Mouse (Mus musculus) kidney, adult 11 months (tissue): ENCODE results near the gene Mapk8ip2.

Experiments used
- DNase-seq: peaks from one replicate; pipeline ENCODE4 v3.0.0; 2022

The Mapk8ip2 gene

GRCm38 (mm10) chr15:89454857-89455256 is 1.1 kb downstream of the Mapk8ip2 start:
- no peak for DNase-seq

DNA sequence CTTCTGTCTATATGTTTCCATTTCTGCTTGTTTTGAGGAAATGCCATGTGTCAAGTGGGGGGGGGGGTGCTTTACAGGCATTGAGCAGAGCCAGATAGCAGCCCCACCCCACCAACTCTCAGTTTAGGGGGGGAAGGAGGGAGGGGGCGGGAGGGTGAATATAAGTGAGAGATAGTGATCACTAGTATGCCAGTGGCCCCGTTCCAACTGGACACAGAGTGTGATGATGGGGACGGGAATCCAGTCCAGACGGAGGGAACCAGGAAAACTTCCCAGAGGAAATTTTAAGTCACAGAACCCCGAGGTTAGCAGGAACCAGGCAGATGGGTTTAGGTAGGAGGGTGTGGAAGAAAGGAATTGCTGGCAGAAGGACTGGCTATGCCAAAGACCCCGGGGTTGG is 1.9 kb downstream of the Mapk8ip2 start:
- DNase-seq, result no peak

- no peak for DNase-seq
Measured at GRCm38 (mm10) chr15:89458942-89459341, 5.2 kb downstream of the Mapk8ip2 start.

GRCm38 (mm10) chr15:89459821-89460220 is 6.1 kb downstream of the Mapk8ip2 start:
- no peak for DNase-seq

GRCm38 (mm10) chr15:89460298-89460697 is 6.6 kb downstream of the Mapk8ip2 start:
- no peak for DNase-seq

DNA sequence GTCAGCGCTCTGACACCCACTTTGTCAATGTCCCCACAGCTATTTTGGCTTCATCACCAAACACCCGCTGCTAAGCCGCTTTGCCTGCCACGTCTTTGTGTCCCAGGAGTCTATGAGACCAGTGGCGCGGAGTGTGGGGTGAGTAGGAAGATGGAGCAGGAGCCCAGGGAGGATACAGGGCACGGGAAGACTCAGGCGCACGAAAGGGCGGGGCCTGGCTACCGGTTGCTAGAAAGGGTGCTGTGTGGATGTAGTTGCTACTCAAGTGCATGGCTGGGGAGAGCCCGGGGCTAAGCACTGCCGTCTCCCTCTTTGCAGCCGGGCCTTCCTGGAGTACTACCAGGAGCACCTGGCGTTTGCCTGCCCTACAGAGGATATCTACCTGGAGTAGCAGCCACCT is 7.6 kb downstream of the Mapk8ip2 start:
- no peak for DNase-seq

- no peak for DNase-seq
Measured at GRCm38 (mm10) chr15:89462176-89462575, 8.5 kb downstream of the Mapk8ip2 start.

GRCm38 (mm10) chr15:89463334-89464235 is 9.9 kb downstream of the Mapk8ip2 start:
- DNase-seq, result no peak

DNA sequence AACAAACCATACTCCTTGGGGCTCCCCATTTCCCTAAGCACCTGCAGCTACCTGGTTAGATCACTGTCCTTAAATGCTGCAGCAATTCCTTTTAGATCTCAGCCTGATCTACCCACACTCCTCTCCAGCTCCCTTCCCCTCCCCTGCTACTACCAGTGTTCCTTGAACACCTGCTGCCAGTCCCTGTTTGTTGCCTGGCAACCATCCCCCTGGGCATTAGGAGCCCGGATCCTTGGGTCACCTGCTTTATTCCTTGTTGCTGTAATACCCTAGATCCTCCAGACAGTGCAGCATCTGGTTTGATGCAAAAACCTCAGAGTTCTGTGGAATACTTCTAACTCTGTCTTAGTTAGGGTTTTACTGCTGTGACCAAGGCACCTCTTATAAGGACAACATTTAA is 11.3 kb downstream of the Mapk8ip2 start:
- DNase-seq, result no peak

- DNase-seq, result no peak
Measured at GRCm38 (mm10) chr15:89468577-89468976, 14.9 kb downstream of the Mapk8ip2 start.

DNA sequence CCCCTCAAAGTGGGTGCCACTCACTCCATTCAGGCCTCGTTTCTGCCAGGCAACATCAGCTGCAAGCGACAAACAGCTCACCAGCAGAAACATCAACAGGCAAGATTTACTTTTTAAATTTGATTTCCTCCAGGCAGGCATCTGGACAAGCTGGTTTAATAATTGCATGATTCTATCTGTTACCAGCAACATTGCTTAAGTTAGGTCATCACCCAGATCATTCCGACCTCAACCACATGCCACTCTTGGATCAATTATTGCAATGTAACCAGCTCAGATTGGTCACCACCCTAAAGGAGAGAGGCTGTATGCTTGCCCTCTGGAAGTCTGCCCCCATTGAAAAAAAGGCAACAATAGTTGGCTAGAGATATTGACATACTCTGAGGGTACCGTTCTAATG is 17.8 kb downstream of the Mapk8ip2 start:
- no peak for DNase-seq

- DNase-seq, result no peak
Measured at GRCm38 (mm10) chr15:89473370-89473769, 19.7 kb downstream of the Mapk8ip2 start.

GRCm38 (mm10) chr15:89473921-89474320 is 20.2 kb downstream of the Mapk8ip2 start:
- DNase-seq, result no peak

DNA sequence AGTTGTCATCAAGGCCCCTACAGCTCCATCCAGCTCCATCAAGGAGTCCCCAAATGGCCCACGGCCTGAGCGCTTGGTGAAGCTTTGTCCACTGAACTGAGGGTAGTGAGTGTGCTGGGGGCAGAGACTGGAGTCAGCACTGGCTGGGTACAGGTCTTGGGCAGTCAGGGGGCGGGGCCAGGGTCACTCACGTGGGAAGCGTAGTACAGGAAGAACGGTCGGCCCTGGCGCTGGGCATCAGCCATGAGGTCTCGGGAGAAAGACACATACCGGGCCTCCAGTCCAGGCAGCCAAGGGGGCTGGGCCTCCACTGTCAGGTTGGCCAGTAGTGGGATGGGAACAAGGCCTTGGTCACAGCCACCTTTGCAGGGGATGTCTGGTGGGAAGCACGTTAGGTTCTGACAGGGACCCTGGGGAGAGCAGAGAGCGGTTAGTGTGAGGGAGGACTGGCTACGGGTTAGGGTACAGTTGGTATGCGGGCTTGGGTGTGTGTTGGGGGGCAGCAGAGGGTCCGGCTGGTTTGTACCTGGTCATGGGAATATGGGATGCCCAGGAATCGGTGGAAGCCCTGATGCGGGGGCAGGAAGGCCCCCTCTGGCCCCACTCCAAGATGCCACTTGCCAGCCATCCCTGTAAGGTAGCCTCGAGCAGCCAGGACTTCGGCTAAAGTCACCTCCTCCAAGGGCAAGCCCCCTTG is 21.0 kb downstream of the Mapk8ip2 start:
- DNase-seq, result peak; percentile 13

DNA sequence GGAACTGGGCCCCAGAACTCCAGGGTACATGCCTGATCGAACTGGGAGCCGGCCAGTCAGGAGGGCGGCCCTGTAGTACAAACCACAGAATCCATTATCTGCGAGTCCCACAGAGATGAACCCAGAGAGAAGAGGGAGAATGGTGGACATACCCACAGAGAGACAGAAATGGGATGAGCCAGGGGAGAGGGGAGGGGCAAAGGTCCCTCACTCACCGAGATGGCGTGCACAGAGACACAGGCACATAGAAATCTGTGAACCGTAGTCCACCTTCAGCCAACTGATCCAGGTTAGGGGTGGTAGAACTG is 21.5 kb downstream of the Mapk8ip2 start:
- DNase-seq, result peak; percentile 27

DNA sequence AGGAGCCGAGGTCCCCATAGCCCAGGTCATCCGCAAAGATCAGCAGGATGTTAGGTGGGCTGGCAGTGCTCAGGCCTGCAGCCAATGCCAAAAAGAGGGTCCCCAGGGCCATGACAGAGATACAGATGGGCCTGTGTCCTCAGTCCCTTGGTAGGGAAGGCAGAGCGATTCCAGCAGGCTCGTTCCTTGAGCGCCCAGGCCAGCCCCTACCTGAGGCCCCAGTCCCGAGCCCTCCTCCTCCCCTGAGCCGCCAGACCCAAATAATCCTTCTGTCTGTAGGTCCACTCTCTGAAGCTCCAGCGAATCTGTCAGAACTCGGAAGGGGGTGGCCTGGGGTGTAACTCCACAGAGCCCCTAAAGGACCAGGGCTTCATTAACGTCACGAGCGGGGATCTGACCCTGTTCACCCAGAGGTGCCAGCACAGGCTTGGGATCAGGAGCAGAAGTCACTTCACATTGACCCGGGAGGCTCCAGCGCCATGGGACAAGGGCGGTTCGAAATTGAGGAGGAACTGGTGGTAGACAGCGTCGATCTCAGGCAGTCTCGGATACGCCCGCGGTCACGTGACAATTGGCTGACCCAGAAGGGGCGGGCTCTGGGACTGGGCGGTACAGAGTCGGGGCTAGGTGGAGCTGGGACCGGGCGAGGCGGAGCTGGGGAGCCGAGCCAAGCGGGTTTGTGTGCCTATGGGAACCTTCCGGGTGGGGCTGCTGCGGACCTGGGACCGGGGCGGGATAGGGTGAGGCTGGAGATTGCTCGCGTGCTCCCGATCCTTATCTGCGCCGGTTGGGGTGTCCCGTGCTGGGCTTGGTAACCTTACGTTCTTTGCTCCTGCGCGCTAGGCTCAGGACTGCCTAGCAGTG is 22.1 kb downstream of the Mapk8ip2 start:
- peak; percentile 94 for DNase-seq

DNA sequence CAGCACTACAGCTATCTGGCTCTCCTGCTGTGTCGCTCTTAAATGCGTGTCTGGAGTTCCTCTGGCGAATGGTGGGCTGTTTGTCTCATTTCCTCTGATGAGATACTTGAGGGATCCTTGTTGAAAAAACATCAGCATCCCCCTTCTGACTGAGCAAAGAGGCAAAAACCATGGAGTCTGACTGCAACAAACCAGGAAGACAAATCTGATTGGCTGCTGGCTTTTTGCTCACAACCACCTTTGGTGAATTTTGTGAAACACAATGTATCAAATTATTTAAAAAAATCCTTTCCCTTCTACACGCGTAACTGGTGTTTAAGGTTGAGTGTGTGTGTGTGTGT is 22.7 kb downstream of the Mapk8ip2 start:
- no peak for DNase-seq

DNA sequence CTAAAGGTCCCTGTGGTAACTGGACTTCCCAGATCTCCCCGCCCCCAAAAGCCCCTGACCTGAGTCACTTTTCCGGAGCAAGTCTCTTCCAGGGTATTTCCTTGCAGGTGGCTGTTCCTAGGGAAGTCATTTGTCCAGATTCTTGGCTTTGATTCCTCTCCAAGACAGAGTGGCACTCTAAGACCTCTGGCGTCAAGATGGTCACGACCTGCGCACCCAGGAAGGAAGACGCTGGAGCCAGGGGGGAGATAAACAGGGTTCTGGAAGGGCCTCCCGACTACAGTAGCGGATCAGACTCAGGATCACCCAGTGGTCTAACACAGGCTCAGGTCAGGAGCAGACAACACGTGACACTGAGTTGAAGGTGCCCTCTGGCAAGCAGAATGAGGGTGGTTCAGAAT is 23.4 kb downstream of the Mapk8ip2 start, which contains the start of gene Arsa:
Gene Arsa (minus strand): TSS at position 335 of the 401 bp plus-strand sequence.
- DNase-seq, result peak; percentile 70

GRCm38 (mm10) chr15:89477806-89478205 is 24.1 kb downstream of the Mapk8ip2 start:
- peak; percentile 34 for DNase-seq

DNA sequence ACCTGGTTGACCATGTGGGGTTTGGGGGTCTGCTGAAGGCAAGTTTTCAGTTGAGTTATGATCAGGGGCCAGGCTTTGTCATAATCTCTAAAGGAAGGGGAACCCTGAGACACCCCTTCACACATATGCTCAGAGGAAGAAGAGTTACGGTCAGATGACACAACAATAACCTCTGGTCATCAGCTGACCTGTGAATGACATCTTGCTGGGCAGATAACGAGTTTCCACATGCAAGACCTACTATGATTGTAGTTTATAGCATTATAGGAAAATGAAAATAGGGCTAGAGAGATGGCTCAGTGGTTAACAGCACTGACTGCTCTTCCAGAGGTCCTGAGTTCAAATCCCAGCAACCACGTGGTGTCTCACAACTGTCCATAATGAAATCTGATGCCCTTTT is 24.9 kb downstream of the Mapk8ip2 start:
- DNase-seq, result no peak

- peak; percentile 91 for DNase-seq
Measured at GRCm38 (mm10) chr15:89480584-89480983, 26.9 kb downstream of the Mapk8ip2 start.

DNA sequence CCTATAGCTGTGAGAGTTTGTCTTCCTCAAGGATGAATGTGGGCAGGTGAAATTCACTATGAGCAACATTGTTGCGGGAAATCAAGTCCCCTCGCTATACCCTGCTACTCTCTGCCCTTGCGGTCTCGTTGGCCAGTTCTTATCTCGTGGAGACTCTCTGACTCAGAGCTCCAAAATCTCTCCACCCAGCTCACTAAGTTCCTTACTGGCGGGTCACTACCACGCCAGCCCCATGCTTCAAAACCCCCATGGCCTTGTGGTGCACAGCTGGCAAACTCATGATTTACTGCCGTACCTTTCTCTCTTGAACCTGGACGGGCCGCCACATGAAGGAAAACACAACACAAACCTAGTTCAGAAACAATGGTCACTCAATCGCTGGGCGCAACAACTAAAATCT is 34.5 kb downstream of the Mapk8ip2 start:
- no peak for DNase-seq

- no peak for DNase-seq
Measured at GRCm38 (mm10) chr15:89488611-89489117, 35.0 kb downstream of the Mapk8ip2 start.
